Mouse (Mus musculus) heart, embryonic 14.5 days (tissue): ENCODE data around the gene Anapc10. TPM values are rescaled to one million over a fixed set of nuclear protein-coding genes. Genes with fewer than 3 reads are reported as not detected.

Experiments
- ATAC-seq: fragments of 200-750 bp; cut with Nextera tagmentation; 2 replicates; pipeline ENCODE4 v1.8.0; 2017; ENCODE audit warnings: low read depth, moderate TSS enrichment; ENCODE audit not compliant: insufficient number of reproducible peaks, insufficient read depth, low FRiP score
- H3K27ac ChIP-seq, 2 experiments: fragments of 200-500 bp in 1 of 2; fragments of 300-500 bp in 1 of 2; sonication (generic) in 1 of 2; replicated peaks in 1 of 2; 2 replicates each; pipeline ENCODE4 v1.5.1; 2012 to 2014; ENCODE audit warnings: low read depth in 2 of 2, low read length in 2 of 2, control low read depth in 1 of 2, mild to moderate bottlenecking in 1 of 2, mixed read lengths in 1 of 2; ENCODE audit not compliant: control insufficient read depth in 1 of 2, insufficient read depth in 1 of 2
- H3K27me3 ChIP-seq: fragments of 300-500 bp; sonication (generic); 2 replicates; pipeline ENCODE4 v1.6.1; 2014; ENCODE audit warnings: mild to moderate bottlenecking, low read length, control low read depth; ENCODE audit not compliant: control insufficient read depth, insufficient read depth
- H3K36me3 ChIP-seq: fragments of 300-500 bp; sonication (generic); 2 replicates; pipeline ENCODE4 v1.6.1; 2014; ENCODE audit warnings: mild to moderate bottlenecking, control low read depth, low read length, mixed read lengths; ENCODE audit not compliant: control insufficient read depth, insufficient read depth
- H3K4me1 ChIP-seq, 2 experiments: fragments of 200-500 bp in 1 of 2; fragments of 300-500 bp in 1 of 2; sonication (generic) in 1 of 2; 2 replicates each; pipeline ENCODE4 v1.6.1; 2012 to 2014; ENCODE audit warnings: low read length in 2 of 2, control low read depth in 1 of 2, mixed read lengths in 1 of 2; ENCODE audit not compliant: control insufficient read depth in 2 of 2, insufficient read depth in 2 of 2
- H3K4me2 ChIP-seq: fragments of 300-500 bp; sonication (generic); 2 replicates; pipeline ENCODE4 v1.6.1; 2014; ENCODE audit warnings: mild to moderate bottlenecking, low read length
- H3K4me3 ChIP-seq, 2 experiments: fragments of 200-500 bp in 1 of 2; fragments of 300-500 bp in 1 of 2; sonication (generic) in 1 of 2; 2 replicates each; pipeline ENCODE4 v1.5.1; 2012 to 2014; ENCODE audit warnings: low read length in 2 of 2, mild to moderate bottlenecking in 2 of 2, control low read depth in 1 of 2, low read depth in 1 of 2, moderate library complexity in 1 of 2; ENCODE audit not compliant: control insufficient read depth in 1 of 2, insufficient read depth in 1 of 2
- H3K9ac ChIP-seq: fragments of 300-500 bp; sonication (generic); 2 replicates; pipeline ENCODE4 v1.6.1; 2014; ENCODE audit warnings: mild to moderate bottlenecking, low read length
- H3K9me3 ChIP-seq: fragments of 300-500 bp; sonication (generic); 2 replicates; pipeline ENCODE4 v1.6.1; 2016; ENCODE audit warnings: low read length, control low read depth; ENCODE audit not compliant: control insufficient read depth
- WGBS: fragments of 180-500 bp; shearing (Covaris S2); extraction: QIAGEN DNeasy Blood & Tissue Kit; methylation state at CpG from one replicate; pipeline ENCODE4 v1.1.7; 2014; 5-methylcytosine and 5-hydroxymethylcytosine counted together
- polyA plus RNA-seq: library from polyadenylated mRNA; unstranded; fragments of >200 nt; fragmentation: Nextera tagmentation; extraction: Ambion mirVana; gene quantifications from 2 replicates; pipeline ENCODE4 v1.2.1, GENCODE M21; 2014

Anapc10 gene
- polyA plus RNA-seq, 1 experiment from 2014 or later = 25.7 TPM

DNA sequence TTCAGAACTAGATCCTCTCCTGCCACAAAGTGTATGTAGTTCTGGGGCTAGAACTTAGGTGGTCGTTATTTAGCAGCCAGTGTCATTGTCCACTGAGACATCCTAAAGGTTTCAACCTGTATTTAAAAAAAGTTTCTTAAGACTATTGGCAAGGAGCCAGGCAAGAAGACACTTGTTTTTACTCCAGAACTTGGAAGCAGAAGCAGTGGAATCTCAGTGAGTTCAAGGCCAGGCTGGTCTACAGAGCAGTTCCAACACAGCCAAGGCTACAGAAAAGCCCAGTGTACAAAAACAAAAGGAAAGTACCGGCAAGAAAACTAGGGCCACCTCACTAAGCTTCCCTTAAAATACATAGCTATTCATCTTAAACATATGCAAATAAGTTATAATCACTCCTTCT lies 19.1 kb upstream of the Anapc10 start:
- H3K27ac ChIP-seq = no peak overlapping the region
- 91% methylated on average over 2 of the region's 2 CpGs for WGBS
- no peaks in the 10 kb centered on the region for H3K9me3 ChIP-seq
- no peak overlapping the region for H3K9ac ChIP-seq
- H3K36me3 ChIP-seq = peaks cover 96% of the 10 kb centered on the region
- no peak for ATAC-seq
- H3K4me2 ChIP-seq = no peak overlapping the region
- H3K27me3 ChIP-seq = no peaks in the 10 kb centered on the region
- H3K4me3 ChIP-seq = no peak overlapping the region
- no peaks in the 10 kb centered on the region for H3K4me1 ChIP-seq

DNA sequence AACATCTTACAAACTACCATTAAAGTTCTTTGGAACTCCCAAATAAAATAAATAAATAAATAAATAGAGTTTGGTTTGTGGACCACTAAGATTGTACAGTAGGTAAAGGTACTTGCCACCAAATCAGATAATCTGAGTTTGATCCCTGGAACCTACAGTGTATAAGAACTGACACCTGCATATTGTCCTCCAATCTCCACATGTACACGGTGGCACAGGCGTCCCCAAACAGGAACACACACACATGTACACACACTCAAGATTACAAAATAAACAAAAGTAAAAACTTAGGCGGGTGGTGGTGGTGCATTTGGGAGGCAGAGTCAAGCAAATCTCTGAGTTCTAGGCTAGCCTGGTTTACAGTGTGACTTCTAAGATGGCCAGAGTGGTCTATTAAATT lies 4.9 kb upstream of the Anapc10 start:
- no peak for ATAC-seq
- Histone ChIP-seq H3K36me3 (peaks cover 58% of the 10 kb centered on the region), H3K27ac (no peak overlapping the region), H3K27me3 (no peaks in the 10 kb centered on the region), H3K4me3 (no peak overlapping the region), H3K9me3 (no peaks in the 10 kb centered on the region), H3K4me1 (peaks cover 0 to 7% of the 10 kb centered on the region in 2 experiments; a peak in 1 of 4 replicates), H3K9ac (no peak overlapping the region), H3K4me2 (no peak overlapping the region)
- 95% methylated on average over 3 of the region's 3 CpGs for WGBS

DNA sequence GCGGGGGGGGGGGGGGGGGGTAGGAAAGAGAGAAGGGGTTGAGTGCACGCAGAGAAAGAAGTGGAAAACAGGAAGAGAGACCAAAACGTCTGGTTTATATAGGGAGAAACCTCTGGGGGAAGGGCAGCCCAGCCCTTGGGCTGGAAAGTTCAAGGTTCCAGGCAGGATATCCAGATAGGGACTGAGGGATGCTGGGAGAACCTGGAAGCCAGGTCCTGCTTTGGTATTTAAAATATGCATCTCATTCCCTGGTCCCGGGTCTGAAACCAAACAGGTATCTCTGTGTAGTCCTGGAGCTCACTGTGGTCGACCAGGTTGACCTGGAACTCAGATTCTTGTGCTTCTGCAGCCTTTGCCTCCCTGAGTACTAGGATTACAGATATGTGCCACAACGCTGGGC lies 1.1 kb downstream of the Anapc10 start:
- Histone ChIP-seq H3K9ac (no peak overlapping the region), H3K4me2 (peak overlapping the region; percentile 65), H3K4me1 (peaks cover 0 to 7% of the 10 kb centered on the region in 2 experiments; a peak in 2 of 4 replicates), H3K4me3 (no peak overlapping the region), H3K27ac (no peak overlapping the region), H3K9me3 (no peaks in the 10 kb centered on the region), H3K27me3 (no peaks in the 10 kb centered on the region), H3K36me3 (peaks cover 29% of the 10 kb centered on the region)
- WGBS = 56% methylated on average over 6 of the region's 6 CpGs
- ATAC-seq = no peak

DNA sequence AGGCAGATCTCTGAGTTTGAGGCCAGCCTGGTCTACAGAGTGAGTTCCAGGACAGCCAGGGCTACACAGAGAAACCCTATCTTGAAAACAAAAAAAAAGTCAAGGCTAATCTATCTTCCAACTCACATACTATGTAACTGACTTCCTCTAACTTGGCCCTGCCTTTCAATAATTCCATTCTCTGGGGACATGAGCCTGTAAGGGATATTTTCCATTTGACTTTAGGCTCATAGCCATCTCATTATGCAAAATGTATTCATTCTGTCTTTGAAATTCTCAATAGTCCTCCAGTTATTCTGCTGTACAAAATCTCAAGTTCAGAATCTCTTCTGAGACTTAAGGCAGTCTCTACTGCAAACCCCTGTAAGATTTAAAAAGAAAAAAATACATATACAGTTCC lies 9.9 kb downstream of the Anapc10 start:
- H3K9me3 ChIP-seq = no peaks in the 10 kb centered on the region
- H3K9ac ChIP-seq = no peak overlapping the region
- H3K4me3 ChIP-seq = no peak overlapping the region
- H3K4me1 ChIP-seq = no peaks in the 10 kb centered on the region
- H3K4me2 ChIP-seq = no peak overlapping the region
- ATAC-seq = no peak
- H3K27ac ChIP-seq = no peak overlapping the region
- H3K36me3 ChIP-seq = peaks cover 57% of the 10 kb centered on the region
- no peaks in the 10 kb centered on the region for H3K27me3 ChIP-seq

DNA sequence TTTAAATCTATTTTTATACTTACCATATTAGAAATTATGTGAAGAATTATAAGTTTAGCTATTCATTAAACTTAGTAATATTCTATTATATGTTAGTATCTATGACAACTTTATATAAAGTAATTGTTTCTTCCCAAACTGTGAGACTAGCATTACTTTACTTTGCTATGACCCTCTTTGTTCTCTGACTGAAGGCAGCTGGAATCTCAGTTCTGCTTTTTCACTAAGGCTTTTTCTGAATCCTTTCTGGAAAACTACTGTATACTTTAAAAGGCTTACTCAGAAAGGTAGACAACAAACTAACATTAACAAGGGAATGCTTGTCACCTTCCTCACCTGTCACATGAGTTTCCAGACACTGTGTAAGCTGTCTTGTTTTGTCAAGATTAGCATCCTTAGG lies 11.7 kb downstream of the Anapc10 start:
- peaks cover 46% of the 10 kb centered on the region for H3K36me3 ChIP-seq
- H3K9me3 ChIP-seq = no peaks in the 10 kb centered on the region
- no peak overlapping the region for H3K9ac ChIP-seq
- H3K27ac ChIP-seq = no peak overlapping the region
- H3K4me3 ChIP-seq = no peak overlapping the region
- H3K4me2 ChIP-seq = no peak overlapping the region
- no peak for ATAC-seq
- no peaks in the 10 kb centered on the region for H3K27me3 ChIP-seq
- H3K4me1 ChIP-seq = no peaks in the 10 kb centered on the region

DNA sequence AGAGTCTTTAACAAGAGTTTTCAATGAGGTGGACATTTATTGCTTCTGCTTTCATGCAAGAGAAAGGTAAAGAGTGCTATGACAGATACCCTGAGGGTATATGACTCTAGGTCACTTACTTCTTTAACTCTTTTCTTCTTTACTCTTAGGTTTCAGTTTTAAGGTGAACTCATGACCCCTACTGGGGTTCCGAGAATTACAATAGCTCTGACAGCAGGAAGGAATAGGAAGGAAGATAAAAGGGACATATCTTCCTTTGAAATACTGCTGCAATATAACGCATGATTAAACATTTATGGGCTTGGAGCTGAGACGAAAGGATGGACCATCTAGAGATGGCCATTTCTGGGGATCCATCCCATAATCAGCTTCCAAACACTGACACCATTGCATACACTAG lies 13.0 kb downstream of the Anapc10 start:
- H3K4me2 ChIP-seq = no peak overlapping the region
- no peak overlapping the region for H3K27ac ChIP-seq
- no peak overlapping the region for H3K4me3 ChIP-seq
- H3K9me3 ChIP-seq = no peaks in the 10 kb centered on the region
- H3K4me1 ChIP-seq = no peaks in the 10 kb centered on the region
- 63% methylated on average over 3 of the region's 3 CpGs for WGBS
- no peak overlapping the region for H3K9ac ChIP-seq
- no peaks in the 10 kb centered on the region for H3K27me3 ChIP-seq
- H3K36me3 ChIP-seq = peaks cover 45% of the 10 kb centered on the region
- ATAC-seq = no peak

DNA sequence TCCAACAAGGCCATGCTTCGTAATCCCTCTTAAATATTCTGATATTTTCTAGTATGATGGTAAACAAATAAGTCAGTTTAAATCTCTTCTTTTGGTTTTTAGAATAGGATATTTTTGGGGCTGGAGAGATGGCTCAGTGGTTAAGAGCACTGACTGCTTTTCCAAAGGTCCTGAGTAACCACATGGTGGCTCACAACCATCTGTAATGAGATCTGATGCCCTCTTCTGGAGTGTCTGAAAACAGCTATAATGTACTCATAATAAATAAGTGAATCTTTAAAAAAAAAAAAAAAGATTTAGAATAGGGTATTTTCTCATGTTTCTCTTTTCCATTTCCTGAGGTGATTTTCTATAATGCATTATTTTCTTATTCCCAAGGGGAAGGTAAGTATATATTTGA lies 16.3 kb downstream of the Anapc10 start:
- WGBS = 89% methylated on average over 1 of the region's 1 CpGs
- ATAC-seq = no peak
- H3K4me1 ChIP-seq = no peaks in the 10 kb centered on the region

DNA sequence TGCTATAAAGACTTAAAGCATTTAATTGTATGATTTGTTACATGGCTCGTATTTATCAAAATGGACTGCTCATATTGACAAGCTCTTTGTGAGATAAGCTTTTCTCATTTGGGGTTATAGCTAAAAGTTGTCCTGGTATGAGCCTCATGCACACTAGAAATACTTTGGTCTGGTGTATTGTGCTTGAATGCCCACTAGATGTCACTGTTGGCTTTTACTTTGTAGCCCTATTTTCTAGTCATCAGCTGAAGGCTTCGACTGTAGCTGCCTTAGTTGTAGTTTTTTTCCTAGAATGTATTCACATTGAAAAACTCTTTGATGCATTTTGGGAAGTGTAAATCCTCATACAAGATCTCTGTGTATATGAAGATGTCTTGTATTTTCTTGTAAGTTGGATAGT lies 22.7 kb downstream of the Anapc10 start:
- ATAC-seq = no peak
- H3K4me1 ChIP-seq = no peaks in the 10 kb centered on the region
- no peak overlapping the region for H3K4me3 ChIP-seq
- H3K27me3 ChIP-seq = no peaks in the 10 kb centered on the region
- H3K4me2 ChIP-seq = no peak overlapping the region
- no peak overlapping the region for H3K9ac ChIP-seq
- no peak overlapping the region for H3K27ac ChIP-seq
- no peaks in the 10 kb centered on the region for H3K9me3 ChIP-seq
- 12% methylated on average over 2 of the region's 2 CpGs for WGBS
- peaks cover 12% of the 10 kb centered on the region; the same call in 1 of the 2 replicates for H3K36me3 ChIP-seq

More for the DNA sequence above, 16.3 kb downstream of the Anapc10 start:
- Histone ChIP-seq H3K36me3 (peaks cover 23% of the 10 kb centered on the region), H3K4me3 (no peak overlapping the region), H3K9me3 (no peaks in the 10 kb centered on the region), H3K27me3 (no peaks in the 10 kb centered on the region), H3K9ac (no peak overlapping the region), H3K27ac (no peak overlapping the region), H3K4me2 (no peak overlapping the region)
